Mouse (Mus musculus) ES-Bruce4 (cell line): ENCODE results near the gene Igbp1.

Source experiments
- CTCF ChIP-seq: IDR thresholded peaks from one replicate; pipeline ENCODE4 v1.8.1; 2011; ENCODE audit warnings: low read depth, low read length
- EP300 ChIP-seq: IDR thresholded peaks from 2 replicates; pipeline ENCODE4 v1.6.1; 2011; ENCODE audit warnings: low read depth, low read length; ENCODE audit not compliant: insufficient read depth
- POLR2A ChIP-seq: IDR thresholded peaks from one replicate; pipeline ENCODE4 v1.8.1; 2011; ENCODE audit warnings: low read length; ENCODE audit not compliant: insufficient read depth

GRCm38 (mm10) chrX:100504175-100504851 lies 10.2 kb downstream of the Igbp1 start:
- TF ChIP-seq POLR2A (no peak), CTCF (no peak), EP300 (no peak)
